Mouse (Mus musculus): ENCODE measurements at regions not wholly inside any gene's neighbourhood (a gene's known extent, or its start where the extent isn't known, plus 50 kb on each side); places are given as distances from the start of the nearest gene placed in this dataset.

GRCm38 (mm10) chr10:99959279-99959678 lies 56.2 kb upstream of the Kitl start:
- DNase-seq (ENCODE audit: low spot score), result no peak

- no peak for DNase-seq (ENCODE audit: low spot score)
Measured at GRCm38 (mm10) chr10:99952486-99952885, 62.9 kb upstream of the Kitl start.

GRCm38 (mm10) chr10:99951718-99952117 lies 63.7 kb upstream of the Kitl start:
- DNase-seq (ENCODE audit: low spot score), result no peak

GRCm38 (mm10) chr10:99951316-99951715 lies 64.1 kb upstream of the Kitl start:
- no peak for DNase-seq (ENCODE audit: low spot score)

- no peak for DNase-seq (ENCODE audit: low spot score)
Measured at GRCm38 (mm10) chr10:99948740-99949139, 66.7 kb upstream of the Kitl start.

GRCm38 (mm10) chr10:99945418-99945817 lies 70.0 kb upstream of the Kitl start:
- DNase-seq (ENCODE audit: low spot score), result no peak

GRCm38 (mm10) chr10:99941665-99942064 lies 73.8 kb upstream of the Kitl start:
- no peak for DNase-seq (ENCODE audit: low spot score)

GRCm38 (mm10) chr10:99938901-99939300 lies 76.5 kb upstream of the Kitl start:
- no peak for DNase-seq (ENCODE audit: low spot score)

GRCm38 (mm10) chr10:99937921-99938618 lies 77.4 kb upstream of the Kitl start:
- no peak for DNase-seq (ENCODE audit: low spot score)

- DNase-seq (ENCODE audit: low spot score), result no peak
Measured at GRCm38 (mm10) chr10:99929191-99929590, 86.2 kb upstream of the Kitl start.

GRCm38 (mm10) chr10:99927913-99928312 lies 87.5 kb upstream of the Kitl start:
- no peak for DNase-seq (ENCODE audit: low spot score)

GRCm38 (mm10) chr10:99926327-99926954 lies 89.0 kb upstream of the Kitl start:
- DNase-seq (ENCODE audit: low spot score), result no peak

GRCm38 (mm10) chr10:99924541-99924940 lies 90.9 kb upstream of the Kitl start:
- DNase-seq (ENCODE audit: low spot score), result no peak

GRCm38 (mm10) chr10:99919925-99920324 lies 95.5 kb upstream of the Kitl start:
- no peak for DNase-seq (ENCODE audit: low spot score)

GRCm38 (mm10) chr10:99918567-99919320 lies 96.7 kb upstream of the Kitl start:
- DNase-seq (ENCODE audit: low spot score), result no peak

GRCm38 (mm10) chr10:99913846-99914187 lies 101.6 kb upstream of the Kitl start:
- DNase-seq (ENCODE audit: low spot score), result no peak

- DNase-seq (ENCODE audit: low spot score), result no peak
Measured at GRCm38 (mm10) chr10:99913001-99913845, 102.2 kb upstream of the Kitl start.

GRCm38 (mm10) chr10:99910011-99910723 lies 105.3 kb upstream of the Kitl start:
- DNase-seq (ENCODE audit: low spot score), result no peak

- DNase-seq (ENCODE audit: low spot score), result no peak
Measured at GRCm38 (mm10) chr10:99908044-99908443, 107.4 kb upstream of the Kitl start.

- no peak for DNase-seq (ENCODE audit: low spot score)
Measured at GRCm38 (mm10) chr10:99906778-99907435, 108.5 kb upstream of the Kitl start.

All from left cerebral cortex, adult 11 months (tissue).